Mouse (Mus musculus) small intestine, adult 10 weeks (tissue): ENCODE results near the gene Nap1l2. TPM values are rescaled to one million over a fixed set of nuclear protein-coding genes. Genes with fewer than 3 reads are reported as not detected.

ENCODE experiments used
- polyA plus RNA-seq: library from polyadenylated mRNA; stranded (reverse); fragments of 350-450 nt; fragmentation: Illumina TruSeq; extraction: RNeasy Lipid Tissue Mini Kit (QIAGEN cat#74804); gene quantifications from one replicate; pipeline ENCODE4 v1.2.3, GENCODE M21; 2014; ENCODE audit warnings: low replicate concordance

Nap1l2 gene
- 1.0 TPM for polyA plus RNA-seq

DNA sequence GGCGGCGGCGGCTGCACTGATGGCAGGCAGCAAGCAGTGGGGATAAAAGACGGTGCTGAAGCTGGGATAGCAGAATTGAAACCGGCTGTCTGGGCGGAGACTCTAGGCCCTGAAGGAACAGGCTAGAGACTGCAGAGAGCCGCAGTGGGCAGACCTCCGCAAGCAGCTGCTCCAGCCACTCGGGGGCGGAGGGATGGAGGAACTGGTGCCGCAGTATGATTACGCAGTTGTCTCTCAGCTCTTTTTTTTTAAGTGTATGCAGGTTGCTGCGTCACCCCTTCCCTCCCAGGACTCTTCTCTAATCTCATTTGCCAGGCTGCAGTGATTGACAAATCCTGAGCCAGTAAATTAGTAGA, at the start of gene Nap1l2:
Gene Nap1l2, minus strand, starts transcription at position 210 of the 356 bp plus-strand sequence.

Other genes starting within 250 kb of the Nap1l2 start
- gene Cdx4, start 134.8 kb upstream of the Nap1l2 start, polyA plus RNA-seq = not detected
- 8.6 TPM for gene Chic1, start 169.8 kb upstream of the Nap1l2 start, polyA plus RNA-seq
- gene Tsx, start 227.8 kb upstream of the Nap1l2 start, polyA plus RNA-seq = 0.59 TPM
- gene Gm26992, start 235.4 kb upstream of the Nap1l2 start, polyA plus RNA-seq = not detected